6 mouse cellular contexts compared by ENCODE assay signal in the genomic region with DNA sequence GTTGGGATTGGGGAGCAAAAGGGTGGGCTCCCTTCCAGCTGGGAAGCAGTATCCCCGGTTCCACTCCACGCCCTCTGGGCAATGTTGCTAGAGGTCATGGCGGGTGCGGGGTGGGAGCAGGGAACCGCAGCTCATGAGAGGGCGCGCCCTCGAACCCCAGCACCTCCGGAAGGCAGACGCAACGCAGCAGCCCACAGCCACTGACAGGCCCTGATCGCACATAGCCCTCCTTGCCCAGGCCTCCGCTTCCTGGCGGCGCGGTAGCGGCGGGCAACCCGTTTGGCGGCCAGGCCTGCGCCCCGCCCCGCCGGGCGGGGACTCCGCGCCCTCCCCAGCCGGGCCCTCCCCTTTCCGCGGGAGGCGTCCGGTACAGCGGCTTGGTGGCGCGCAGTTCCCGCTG.
DNase-seq lines count a peak whose midpoint lies in the region; TF ChIP-seq lines count a peak whose summit lies in the region.
"Not testable (repeated sequence)": the region's sequence is repeated elsewhere in the genome, so short reads cannot be mapped to it uniquely, and the experiment has no call there.

No protein-coding gene starts in this region.

- not testable (repeated sequence) for H3K36me3 ChIP-seq in E14TG2a.4 (ENCODE audit: insufficient read depth, low read length)

- not testable (repeated sequence) for H3K4me1 ChIP-seq in E14TG2a.4 (replicated peaks; ENCODE audit: low read depth, low read length)

- peak; percentile 23 for DNase-seq in ES-CJ7 (ENCODE audit: low read depth, low spot score)
- DNase-seq in NIH3T3 (ENCODE audit: low read depth) = peak; percentile 6
- DNase-seq in ZHBTc4 (ENCODE audit: low read depth, low spot score) = peak; percentile 80
- DNase-seq in forelimb bud, embryonic 11.5 days (ENCODE audit: low read depth, low spot score) = peak; percentile 2
- DNase-seq in mesoderm, embryonic 11.5 days (ENCODE audit: low read depth, low spot score) = peak; percentile 15

- H3K9me3 ChIP-seq in E14TG2a.4 (ENCODE audit: low read length) = not testable (repeated sequence)

- H3K4me3 ChIP-seq in E14TG2a.4 (replicated peaks; ENCODE audit: low read length) = peak overlapping the region; percentile 74; the same call in 1 of the 2 replicates

- H3K27me3 ChIP-seq in E14TG2a.4 (ENCODE audit: insufficient read depth, low read length) = not testable (repeated sequence)

- TF ChIP-seq CTCF in E14TG2a.4 (conservative IDR thresholded peaks at IDR 0.05; ENCODE audit: low read length) = not testable (repeated sequence)

Comparison
In these comparisons a context has a peak if more than half of its experiments do, and no peak if none do; other contexts are left out.
1. Peak in every context shown above with its lines: DNase-seq and H3K4me3 ChIP-seq.
2. DNase-seq: peak in every context shown above with its lines; median percentile 80 in ZHBTc4; 23 in ES-CJ7; 15 in mesoderm, embryonic 11.5 days; 6 in NIH3T3; 2 in forelimb bud, embryonic 11.5 days.